Mouse (Mus musculus) lung, adult 18-20 months (tissue): ENCODE data around the gene Wscd2.
"Not testable (repeated sequence)": the region's sequence is repeated elsewhere in the genome, so short reads cannot be mapped to it uniquely, and the experiment has no call there.

ENCODE experiments used
- DNase-seq, 2 experiments: peaks; one replicate each; pipeline ENCODE4 v3.0.0; 2022; ENCODE audit warnings: mixed read lengths in 2 of 2

Wscd2 gene

DNA sequence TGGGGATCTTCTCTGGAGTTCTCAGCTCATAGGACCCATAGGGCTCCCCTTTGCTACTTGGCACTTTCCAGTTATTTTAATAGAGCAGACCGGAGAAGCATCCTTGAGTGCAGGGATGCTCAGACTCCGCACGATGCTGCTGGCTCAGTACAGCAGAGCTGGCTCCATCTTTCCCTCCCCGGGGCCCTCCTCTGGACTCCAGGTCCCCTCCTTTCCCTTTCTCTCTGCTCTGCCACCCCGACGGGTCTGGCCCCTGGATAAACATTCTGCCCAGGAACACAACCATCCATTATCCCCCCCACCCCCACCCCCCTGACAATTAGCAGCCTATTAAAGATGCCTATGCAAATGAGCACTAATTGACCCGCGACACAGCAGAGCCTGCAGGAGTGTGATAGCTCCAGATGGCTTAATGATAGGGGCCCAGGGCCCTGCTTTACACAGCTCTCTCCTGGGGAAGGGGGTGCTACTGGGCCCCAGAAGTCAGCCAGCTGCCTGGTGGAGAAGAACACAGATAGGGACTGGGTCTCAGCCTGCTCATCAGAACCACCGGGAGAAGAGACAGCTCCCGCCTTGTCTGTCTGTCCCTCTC lies 52.8 kb downstream of the Wscd2 start:
- DNase-seq = no peak

DNA sequence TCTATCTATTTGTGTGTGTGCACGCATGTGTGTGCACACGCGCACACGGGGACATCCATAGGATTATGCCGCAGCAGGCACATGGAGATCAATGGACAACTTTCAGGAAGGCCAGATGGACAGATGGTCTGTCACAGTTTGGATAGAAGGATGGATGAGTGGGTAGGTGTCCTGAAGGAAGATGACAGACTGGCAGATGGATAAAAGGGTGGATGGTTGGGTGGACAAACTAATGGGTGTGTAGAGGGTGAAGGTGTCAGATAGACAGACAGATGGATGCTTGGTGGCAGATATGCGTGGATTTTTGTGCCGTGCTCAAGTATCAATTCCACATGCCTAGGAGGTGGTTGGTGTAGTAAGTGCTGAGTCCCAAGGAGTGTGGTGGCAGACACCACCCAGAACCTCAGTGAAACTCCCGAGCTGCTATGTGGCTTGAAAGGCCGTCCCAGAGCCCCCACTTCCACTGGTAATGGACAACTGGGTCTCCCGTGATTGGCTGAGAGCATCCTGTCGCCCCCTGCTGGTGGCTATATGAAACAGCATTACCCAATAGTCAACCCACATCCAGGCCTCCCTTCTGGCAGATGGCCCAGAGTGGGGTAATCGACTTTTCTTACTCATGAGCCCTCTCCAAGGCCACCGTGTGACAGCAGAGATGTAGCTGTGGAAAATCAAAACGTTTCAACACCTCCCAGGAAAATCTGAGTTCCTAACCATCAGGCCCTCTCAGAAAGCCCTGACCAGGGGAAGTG lies 58.0 kb downstream of the Wscd2 start:
- DNase-seq = peak; percentile 52 to 60

DNA sequence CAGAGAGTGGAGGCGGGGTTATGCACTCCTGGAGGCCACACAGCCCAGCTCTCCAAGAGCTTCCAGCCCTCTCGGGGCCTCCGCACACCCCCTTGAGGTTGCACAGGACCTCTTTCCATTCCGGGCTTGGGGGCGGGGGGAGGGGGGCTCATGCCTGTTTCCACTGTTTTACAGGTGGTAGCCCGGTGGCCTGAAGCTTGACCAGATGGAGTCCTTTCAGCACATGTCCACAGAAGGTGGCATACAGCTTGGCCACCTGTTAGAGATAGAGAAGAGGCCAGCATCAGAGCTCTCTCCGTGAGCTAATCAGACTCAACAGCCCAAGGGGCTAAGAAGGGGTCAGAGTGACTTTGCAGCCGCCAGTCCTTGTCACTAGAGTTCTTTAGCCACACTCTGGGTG lies 60.1 kb downstream of the Wscd2 start:
- no peak for DNase-seq

DNA sequence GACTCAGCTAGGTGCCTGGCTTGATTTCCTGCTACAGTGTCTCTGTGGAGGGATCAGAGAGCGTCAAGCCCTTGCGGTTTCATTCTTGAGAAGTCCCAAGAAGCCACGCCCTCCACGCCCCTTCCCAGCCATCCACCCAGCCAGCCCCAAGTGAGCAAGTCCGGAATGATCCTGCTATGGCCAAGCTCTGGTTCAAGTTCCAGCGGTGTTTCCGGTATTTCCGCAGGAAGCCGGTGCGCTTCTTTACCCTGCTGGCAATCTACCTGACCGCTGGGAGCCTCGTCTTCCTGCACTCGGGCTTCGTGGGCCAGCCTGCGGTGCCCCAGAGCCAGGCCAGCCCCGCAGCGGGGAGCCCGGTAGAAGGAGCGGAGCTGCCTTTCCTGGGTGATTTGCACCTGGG lies 60.6 kb downstream of the Wscd2 start:
- no peak for DNase-seq

DNA sequence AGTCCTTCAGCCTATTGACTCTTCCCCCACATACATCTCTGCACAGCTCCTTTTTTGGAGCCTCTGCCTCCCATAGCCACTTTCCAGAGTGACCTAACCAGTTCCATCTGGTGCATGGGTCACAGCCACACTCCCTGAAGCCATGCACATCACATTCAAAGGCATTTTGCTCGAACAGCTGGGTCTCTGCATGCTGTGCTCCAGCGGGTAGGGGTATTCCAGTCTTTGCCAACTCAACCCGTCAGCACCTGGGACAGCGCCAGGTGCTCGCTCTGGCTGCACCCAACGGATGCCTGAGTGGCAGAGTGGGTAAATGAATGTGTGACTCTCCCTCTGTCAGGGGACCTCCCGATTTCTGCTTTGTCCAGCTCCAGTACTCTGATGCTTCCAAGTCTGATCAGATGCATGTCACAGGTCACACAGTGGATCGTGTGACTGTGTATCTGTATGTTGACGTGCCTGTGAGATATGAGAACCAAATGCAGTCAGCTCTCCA lies 63.3 kb downstream of the Wscd2 start:
- no peak for DNase-seq

DNA sequence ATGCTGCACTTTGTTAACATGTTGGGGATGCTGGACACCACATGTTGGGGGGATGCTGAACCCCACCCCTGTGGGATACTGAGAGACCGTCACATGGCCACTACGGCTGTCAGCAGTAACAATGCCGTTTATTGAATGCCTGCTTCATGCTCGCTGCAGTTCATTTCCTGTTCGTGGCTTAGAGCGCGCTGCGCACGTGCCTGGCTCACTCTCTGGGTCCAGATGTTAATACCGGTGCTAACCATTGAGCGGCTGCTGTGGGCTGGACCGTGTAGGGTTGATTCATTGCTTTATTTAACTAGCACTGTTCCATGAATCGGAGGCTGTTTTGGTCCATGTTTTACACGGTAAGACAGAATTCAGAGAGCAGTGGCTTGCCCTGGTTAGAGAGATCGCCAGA lies 64.0 kb downstream of the Wscd2 start:
- no peak for DNase-seq

DNA sequence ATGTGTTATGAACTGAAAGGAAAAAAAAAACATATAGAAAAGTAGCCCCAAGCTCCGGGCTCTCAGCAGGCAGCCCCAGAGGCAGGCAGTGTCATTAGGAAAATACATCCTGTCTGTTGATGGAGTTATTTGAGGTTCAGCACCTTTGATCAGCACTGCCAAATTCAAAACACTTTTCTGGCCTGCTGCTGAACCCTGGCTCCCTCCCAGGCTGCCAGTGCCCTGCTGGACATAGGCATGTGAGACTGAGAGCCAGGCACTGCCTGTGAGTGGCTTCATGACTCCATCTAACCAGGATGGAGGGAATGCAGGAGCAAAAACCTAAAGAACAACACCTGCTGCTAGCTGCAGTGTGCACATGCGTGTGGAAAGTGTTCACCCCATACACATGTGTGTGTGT lies 64.4 kb downstream of the Wscd2 start:
- no peak for DNase-seq

DNA sequence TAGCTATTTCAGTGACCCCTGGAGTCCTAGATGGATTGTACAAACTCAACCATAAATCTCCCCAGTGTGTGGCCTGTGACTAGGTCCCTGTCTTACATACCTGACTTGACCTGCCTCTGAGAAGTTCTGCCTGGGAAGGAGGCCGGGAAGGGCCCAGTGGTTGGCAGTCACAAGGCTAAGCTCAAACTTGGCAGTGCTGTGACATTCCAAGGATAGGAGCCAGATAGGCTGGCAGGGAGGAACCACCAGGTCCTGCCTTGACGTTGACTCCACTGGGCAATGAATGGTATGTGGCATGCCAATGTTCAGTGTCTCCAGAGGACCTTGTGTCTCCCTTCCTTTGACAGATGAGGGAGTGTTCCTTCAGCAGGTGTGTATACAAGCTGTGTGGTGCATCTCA lies 65.6 kb downstream of the Wscd2 start:
- no peak for DNase-seq

DNA sequence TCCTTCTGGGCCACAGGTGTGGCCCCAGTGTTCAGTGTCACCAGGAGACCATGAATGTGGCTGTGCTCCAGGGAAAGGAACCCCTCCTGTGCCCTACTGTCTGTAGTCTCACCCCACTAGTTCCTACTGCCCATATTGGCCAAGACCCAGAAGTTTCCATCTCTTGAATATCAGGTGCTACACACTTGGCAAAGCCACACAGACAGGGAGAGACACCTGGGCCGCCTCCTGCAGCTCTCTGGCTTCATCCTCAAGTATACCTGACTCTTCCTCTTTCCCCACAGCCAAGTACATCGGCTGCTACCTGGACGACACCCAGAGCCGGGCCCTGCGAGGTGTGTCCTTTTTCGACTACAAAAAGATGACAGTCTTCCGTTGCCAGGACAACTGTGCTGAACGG lies 67.9 kb downstream of the Wscd2 start:
- no peak for DNase-seq

DNA sequence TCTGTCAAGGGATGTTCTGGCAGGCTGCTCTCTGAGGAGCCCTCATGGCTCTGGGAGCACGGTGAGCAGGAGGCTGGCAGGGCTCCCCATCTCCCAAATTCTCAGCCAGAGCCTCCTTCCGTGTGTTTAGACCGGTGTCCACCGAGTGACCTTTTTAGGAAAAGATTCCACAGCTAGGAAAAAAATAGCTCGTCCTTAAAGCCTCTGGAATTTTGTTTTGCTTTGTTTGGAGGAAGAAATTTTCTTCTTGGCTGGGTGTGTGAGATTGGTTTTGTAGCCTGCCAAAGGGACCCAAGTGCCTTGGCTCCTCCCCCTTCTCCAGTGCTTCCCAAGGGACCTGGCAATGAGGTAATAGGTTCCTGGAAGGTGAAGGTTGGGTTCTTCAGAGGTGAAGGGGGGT lies 69.5 kb downstream of the Wscd2 start:
- no peak for DNase-seq

DNA sequence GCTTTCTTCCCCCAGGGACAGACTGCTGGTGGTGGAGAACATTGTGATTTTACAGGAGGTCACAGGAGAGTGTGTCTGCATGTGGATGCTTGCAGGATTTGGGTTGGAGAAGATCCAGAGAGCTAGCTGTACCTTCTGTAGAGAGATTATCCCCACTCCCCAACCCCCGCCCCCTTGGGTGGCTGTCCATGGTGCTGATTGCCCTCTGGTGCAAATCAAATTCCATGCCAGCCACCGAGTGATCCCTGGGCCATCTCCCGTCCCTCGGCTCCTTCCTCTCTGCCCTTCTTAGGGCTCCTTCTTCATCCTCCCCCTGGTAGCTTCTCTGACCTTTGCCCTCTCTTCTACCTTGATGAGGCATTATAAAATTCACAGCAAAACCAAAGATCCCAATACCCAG lies 74.3 kb downstream of the Wscd2 start:
- no peak for DNase-seq

DNA sequence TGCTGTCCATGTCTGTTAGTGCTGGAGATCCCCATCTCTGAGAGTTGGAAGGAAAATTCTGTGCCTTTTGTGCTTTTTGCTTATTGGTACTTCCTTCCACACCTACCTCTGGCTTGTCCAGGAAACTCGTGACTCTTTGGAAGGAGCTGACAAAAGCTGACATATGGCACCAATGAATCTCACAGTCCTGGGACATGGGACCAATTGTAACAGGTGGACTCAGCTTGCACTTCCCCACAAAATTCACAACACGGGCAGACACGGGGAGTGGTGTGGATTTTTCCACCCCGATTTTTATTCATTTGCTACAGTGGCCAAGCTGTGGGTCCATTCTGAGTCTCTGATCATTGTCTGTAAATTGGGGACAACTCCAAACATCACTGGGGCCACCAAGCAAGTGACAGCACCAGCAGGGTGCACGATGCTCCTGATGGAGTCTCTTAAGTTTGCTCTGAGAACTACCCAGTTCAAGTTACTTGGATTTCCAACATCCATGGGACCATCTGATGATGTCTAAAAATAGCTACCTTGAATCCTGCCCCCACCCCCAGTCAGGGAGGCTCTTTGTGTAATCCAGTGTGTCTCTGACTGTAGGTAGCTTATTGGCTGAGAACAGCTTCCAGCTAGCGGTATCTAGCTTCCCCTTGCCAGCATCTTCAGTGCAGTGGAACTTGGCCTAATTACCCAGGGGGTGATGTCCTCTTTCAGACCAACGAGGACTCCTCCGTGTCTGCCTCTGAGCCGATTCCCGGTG lies 75.1 kb downstream of the Wscd2 start:
- no peak for DNase-seq

DNA sequence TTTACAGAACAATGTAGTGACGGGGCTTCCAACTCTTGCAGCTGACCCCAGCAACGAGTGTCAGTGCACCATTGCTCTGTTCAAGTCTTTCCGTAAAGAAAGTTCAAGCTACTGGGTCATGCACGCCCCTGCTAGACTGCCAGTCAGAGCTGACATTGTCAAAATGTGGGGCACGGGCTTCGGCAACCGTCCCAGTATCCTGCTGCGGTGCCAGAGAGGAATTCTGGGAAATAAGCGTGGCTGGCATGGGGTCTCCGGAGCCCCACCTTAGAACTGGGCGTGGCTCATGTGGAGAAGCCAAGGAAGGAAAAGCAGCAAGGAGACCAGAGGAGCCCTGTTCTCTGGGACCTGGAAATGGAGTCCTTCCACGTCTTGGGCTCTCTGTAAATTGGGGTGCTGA lies 75.7 kb downstream of the Wscd2 start:
- no peak for DNase-seq

DNA sequence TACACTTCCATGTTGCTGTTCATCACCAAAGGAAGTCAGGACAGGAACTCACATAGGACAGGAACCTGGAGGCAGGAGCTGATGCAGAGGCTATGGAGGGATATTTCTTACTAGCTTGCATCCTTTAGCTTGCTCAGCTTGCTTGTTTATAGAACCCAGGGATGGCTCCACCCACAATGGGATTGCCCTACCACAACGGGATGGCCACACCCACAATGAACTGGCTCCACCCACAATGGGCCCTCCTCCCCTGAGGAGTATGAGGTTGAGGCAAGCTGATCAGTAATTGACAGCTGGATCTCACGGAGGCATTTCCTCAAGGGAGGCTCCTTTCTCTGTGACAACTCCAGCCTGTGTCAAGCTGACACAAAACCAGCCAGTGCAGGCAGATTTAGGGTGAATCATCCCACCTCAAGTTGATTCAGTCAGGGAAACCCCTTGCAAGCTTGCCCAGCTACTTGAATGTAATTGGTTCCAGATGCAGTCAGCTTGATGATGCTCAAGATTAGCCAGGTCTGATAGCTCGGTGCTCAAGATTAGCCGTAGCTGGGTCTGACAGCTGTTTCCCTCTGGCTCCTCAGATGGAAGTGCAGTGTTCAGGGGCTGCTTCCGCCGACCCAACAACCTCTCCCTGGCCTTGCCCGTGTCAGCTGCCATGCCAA lies 80.1 kb downstream of the Wscd2 start:
- DNase-seq = no peak

DNA sequence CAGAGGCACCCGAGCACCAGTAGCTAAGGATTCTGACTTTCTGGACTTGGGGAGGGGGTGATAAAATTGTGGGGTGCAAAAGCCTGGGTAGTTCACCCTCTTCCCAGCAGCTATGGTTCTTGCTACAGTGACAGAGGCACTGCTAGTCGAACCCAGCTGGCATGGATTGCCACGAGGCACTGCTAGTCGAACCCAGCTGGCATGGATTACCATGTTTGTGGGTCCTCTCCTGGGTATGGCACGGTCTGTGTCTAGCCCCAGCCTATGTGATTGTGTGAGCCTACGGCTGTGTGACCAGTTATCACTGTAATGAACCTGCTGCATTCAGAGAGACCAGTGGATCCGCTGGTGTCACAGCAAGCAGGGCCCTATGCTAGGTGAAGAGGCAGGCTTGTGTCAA lies 87.4 kb downstream of the Wscd2 start:
- DNase-seq = no peak

DNA sequence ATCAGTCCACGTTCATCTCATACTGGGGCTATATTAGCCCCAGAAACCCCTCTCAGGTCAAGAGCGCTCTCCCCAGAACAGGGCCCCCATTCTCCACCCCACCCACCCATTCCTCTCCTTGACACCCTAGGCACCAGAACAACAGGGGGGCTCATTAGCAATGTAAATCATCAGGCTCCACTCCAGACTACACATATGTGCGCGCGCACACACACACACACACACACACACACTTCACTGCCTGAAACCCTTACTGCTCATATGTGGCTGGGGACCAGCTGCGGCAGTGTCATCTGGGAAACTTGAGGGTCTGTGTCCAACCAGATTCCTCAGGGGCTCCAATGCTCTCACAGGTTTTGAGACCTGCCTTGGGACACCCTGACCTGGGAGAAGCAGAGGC lies 88.3 kb downstream of the Wscd2 start:
- no peak for DNase-seq

DNA sequence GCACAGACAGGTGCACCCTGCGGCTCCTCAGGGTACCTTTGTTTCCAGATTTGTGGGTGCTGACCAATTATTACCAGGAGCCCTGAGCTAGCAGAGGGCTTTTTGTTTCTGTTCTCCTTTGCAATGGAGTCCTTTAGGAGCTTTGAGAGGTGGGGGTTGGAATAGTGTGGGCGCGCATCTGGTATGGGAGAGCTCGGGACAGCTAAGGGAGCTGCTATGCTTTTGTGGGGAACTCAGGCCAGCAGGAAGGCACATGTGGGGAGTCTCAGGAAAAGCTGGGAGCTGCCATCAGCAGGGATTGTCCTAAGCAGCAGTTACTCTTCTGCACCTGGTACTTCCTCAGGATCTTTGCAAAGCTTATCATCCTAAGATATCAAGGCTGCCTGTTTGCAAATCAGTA lies 89.0 kb downstream of the Wscd2 start:
- no peak for DNase-seq

DNA sequence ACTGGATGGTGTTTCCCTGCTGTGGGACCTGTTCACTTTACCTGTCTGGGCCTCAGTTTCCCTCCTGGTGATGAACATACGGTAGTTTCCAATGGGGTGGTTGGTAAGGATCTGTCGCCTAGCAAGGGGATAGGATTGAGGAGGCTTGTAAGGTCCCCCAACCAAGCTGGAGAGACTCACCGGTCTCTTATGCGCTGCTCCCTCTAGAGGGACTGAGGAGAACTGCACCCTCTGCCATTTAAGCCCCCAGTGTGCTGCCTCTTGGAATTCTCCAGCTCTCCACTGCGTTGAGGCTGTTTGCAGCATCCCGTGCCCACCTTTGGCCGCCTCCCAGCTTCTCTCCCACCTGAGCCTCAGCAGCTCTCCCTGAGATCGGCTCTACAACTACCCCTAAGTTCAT lies 90.1 kb downstream of the Wscd2 start:
- DNase-seq = no peak

DNA sequence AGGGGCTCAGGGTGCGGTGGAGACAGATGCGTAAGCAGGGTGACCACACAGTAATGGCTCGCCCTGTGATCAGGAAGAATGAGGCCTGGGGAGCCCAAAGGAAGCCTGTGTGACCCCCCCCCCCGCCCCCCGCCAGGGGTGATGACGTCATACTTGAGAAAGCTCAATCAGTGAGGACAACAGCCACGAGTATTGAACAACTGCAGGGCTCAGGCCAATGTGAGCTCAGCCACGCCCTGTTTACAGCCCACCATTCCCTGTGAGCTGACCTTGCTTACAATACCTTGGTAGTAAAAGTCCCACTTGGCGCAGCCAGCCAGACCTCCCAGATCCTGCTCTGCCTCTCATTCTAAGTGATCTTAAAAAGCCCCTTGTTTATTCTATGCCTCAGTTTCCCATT lies 90.7 kb downstream of the Wscd2 start:
- DNase-seq = no peak

DNA sequence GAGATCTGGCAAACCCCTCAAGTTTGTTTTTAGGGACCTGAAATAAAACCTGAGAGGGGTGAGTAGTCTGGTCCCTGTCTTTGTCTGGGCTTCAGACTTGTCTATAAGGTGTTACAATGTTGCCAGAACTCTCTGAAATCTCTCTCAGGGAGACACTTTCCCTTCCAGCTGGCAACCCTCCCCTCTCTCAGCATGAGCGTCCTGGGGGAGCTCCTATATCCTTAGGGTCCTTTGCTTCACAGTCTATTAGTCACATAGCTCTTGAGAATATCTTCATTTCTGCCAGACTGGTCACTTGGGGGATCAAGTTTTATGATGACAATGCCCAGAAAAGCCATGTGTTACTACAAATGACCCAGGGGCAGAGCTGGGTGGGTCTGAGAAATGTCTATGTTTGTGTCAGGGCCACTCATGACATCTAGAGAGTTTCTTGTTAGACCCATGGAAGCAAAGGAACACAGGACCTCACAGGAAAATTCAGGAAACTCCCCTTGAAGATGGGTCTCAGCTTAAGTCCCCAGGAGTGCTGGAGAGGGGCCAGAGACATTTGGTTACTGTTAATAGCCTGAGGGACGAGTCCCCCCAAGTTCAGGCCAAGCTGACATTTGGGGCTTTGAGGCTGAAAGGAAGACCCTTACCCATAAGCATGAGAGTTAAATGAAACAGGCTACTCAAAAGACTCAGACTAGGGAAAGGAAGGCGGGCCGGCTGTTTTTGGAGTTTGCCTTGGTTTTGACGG lies 93.5 kb downstream of the Wscd2 start:
- no peak for DNase-seq

DNA sequence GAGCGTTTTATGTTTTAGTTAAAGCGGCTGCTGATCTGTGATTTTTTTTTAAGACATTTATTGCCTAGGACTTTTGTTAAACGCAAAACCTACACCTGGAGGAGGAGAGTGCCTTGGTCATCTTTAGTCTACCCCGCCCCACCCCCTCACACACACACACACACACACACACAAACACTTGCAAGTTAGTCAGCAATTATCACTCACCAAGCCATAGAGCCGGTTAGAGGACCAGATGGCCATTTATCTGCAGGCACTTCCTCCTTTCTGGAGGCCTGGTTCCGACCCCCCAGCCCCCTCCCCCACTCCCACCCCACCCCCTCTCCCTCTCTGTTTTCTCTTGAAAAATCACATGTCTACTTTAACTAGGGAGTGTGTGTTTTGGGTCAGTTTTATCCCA lies 94.3 kb downstream of the Wscd2 start:
- no peak for DNase-seq

DNA sequence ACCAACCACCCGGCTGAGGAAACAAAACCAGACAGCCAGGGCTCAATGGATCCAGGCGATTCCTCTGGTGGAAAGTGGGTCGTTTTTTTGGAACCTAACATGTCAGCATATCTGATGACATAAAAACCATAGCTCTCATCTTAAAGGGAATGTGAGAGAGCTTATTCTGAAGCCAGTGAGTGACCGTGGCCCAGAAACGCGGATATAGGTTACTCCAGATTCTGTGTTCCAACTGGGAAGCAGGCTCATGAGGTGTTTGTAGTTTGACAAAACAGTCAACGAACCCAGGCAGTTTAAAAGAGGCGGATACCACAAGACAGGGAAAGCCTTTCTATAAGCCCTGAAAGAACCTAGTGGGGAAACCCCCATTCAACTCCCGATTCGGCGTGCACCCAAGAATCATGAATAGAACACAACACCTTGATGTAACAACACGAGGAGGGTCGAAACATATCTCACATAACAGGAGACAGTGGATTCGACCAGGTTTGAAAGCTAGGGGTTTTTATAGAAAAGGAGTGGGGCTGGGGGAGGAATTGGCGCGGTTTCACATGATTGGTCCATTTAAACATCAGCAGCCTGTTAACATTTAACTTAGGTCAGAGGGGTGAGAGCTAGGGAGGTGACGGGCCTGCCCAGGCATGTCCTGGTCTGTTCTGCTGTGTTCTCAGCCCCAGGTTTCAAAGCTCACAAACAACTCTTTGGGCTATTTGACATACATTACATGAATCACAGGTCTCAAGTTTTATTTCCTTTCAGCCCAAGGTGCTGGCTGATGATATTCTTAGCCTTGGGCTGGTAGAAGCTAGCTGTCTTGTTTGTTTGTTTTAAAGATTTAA lies 95.7 kb downstream of the Wscd2 start:
- not testable (repeated sequence) for DNase-seq
